Comparison of ENCODE assay signal across 8 mouse cellular contexts in the genomic region with DNA sequence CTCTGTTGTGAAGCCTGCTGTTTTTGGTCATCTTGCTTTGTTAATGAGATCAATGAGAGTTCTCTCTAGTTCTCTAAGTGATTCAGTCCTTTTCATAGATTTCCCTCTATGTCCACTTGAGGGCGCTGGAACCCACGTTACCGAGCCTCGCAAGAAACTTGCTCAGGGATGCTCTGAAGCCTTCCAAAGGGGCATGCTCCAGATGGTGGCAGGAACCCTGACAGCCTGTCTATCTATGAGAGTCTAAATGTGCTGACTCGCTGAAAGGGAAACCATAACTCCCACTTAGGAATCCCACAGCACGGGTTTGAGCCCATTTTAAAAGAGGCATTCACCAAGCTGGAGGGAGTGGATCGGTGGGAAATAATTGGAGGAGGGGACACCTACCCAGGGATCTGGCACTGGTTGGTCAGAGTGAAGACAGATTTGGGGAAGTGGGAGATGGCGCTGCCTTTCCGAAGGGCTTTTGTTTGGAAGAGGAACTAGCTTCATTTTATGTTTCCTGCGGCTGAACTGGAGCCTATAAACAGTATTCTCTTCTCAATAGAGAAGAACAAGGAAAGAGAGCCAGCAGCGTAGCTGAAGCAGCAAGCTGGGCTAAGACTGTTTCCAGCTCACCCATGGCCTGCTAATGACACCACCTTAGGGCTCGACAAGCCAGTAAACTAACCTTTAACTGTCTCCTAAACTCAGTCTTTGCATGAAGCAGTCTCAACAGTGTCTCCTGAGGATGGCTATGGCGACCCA. TPM values are rescaled to one million over a fixed set of nuclear protein-coding genes. Genes with fewer than 3 reads are reported as not detected.
DNase-seq lines count a peak whose midpoint lies in the region; ATAC-seq and TF ChIP-seq lines count a peak whose summit lies in the region.

No protein-coding gene starts in this region.

- H3K9me3 ChIP-seq in liver, embryonic 14.5 days (ENCODE audit: control insufficient read depth, low read length): no peaks in the 10 kb centered on the region

- intact Hi-C loops in gastrocnemius, postnatal 14 days (cut with DNase I; ENCODE audit: low total_unique reads): no loop called here

- H3K27me3 ChIP-seq in liver, embryonic 14.5 days (ENCODE audit: control insufficient read depth, insufficient read depth, low read length): no peaks in the 10 kb centered on the region

- H3K4me2 ChIP-seq in liver, embryonic 14.5 days (ENCODE audit: low read depth): no peak overlapping the region

- peak; percentile 7 for DNase-seq in thymus, postnatal 14 days
- no peak for DNase-seq in thymus, postnatal 36 days
- peak; percentile 46 for DNase-seq in gastrocnemius, postnatal 14 days
- peak; percentile 38 for DNase-seq in kidney, postnatal 14 days
- peak in 1 of 3 experiments; percentile 3 for DNase-seq in liver, embryonic 14.5 days (ENCODE audit: low read depth in 3 of 3, low spot score in 3 of 3)
- DNase-seq in ovary, postnatal 36 days (ENCODE audit: low spot score): peak; percentile 23
- no peak for DNase-seq in urinary bladder, postnatal 10 days (ENCODE audit: low spot score)

- 0 out of 2 replicates have a peak, but pooled peaks have one; percentile 34 for TF ChIP-seq CTCF in liver, embryonic 14.5 days (IDR thresholded peaks at IDR 0.05; ENCODE audit: low read depth)

- no peak overlapping the region for H3K27ac ChIP-seq in liver, embryonic 14.5 days

- WGBS in liver, embryonic 14.5 days (ENCODE audit: insufficient replicate concordance): 11% methylated on average over 13 of the region's 13 CpGs

- H3K9ac ChIP-seq in liver, embryonic 14.5 days (replicated peaks): no peak overlapping the region

- no peak for TF ChIP-seq EP300 in liver, embryonic 14.5 days (IDR thresholded peaks at IDR 0.05; ENCODE audit: low read depth)

- no peaks in the 10 kb centered on the region for H3K4me1 ChIP-seq in liver, embryonic 14.5 days (replicated peaks; ENCODE audit: control insufficient read depth in 2 of 2, insufficient read depth in 2 of 2, low read length in 1 of 2)

- ATAC-seq in common myeloid progenitor, adult 5-6 weeks (replicated peaks; ENCODE audit: low read depth, poor library complexity, severe bottlenecking): peak; percentile 88
- ATAC-seq in liver, embryonic 14.5 days (ENCODE audit: insufficient read depth): no peak

- H3K4me3 ChIP-seq in liver, embryonic 14.5 days (ENCODE audit: insufficient read depth in 1 of 2, low read depth in 2 of 2, low read length in 2 of 2): no peak overlapping the region

- no peaks in the 10 kb centered on the region for H3K36me3 ChIP-seq in liver, embryonic 14.5 days (replicated peaks; ENCODE audit: control insufficient read depth, insufficient read depth, low read depth)

RNA-seq across cellular contexts. Expression of gene Cyp2j5, which starts 32.8 kb away (rescaled TPM):
- total RNA-seq in common myeloid progenitor, adult 5-6 weeks (2017): not detected in 2 replicates
- not detected for total RNA-seq in gastrocnemius, postnatal 14 days (2021)
- polyA plus RNA-seq in liver, embryonic 14.5 days (2012; rRNA removed): 0.06 and 0.09 TPM in 2 replicates
- not detected in 2 replicates for polyA plus RNA-seq in liver, embryonic 14.5 days (2014; fragmentation: Nextera tagmentation; extraction: Ambion mirVana)

Comparison
In these comparisons a context has a peak if more than half of its experiments do, and no peak if none do; other contexts are left out.
1. DNase-seq: peak in thymus, postnatal 14 days (single experiment), gastrocnemius, postnatal 14 days (single experiment), kidney, postnatal 14 days (single experiment) and ovary, postnatal 36 days (single experiment); none in thymus, postnatal 36 days (0 of 2) and urinary bladder, postnatal 10 days (single experiment).